13 mouse cellular contexts compared by ENCODE assay signal in genomic region chr13:109280433-109280832, GRCm38 (mm10).
DNase-seq lines count a peak whose midpoint lies in the region.
"Had no signal": no experiment of that assay in that cellular context is flagged by ENCODE, and none has a peak within 500 bp of the region (broad histone marks: within the 10 kb centered on the region; RNA-seq: fewer than 3 reads in every experiment).

No protein-coding gene starts in this region.

- DNase-seq in adrenal gland, adult 2 months, result peak; percentile 54
- no peak for DNase-seq in adrenal gland, postnatal 4 days (ENCODE audit: low spot score in 2 of 2)
- DNase-seq in layer of hippocampus, adult 8-10 months (ENCODE audit: low spot score in 2 of 2), result peak; percentile 22 to 23
- no peak for DNase-seq in layer of hippocampus, postnatal 25 days (ENCODE audit: extremely low spot score in 1 of 2, low spot score in 1 of 2)
- peak; percentile 12 for DNase-seq in brain, adult 2 months (ENCODE audit: low read depth, low spot score)
- peak; percentile 7 for DNase-seq in right cerebral cortex, postnatal 14 days
- DNase-seq in heart, postnatal 4 days, result no peak
- no peak for DNase-seq in cerebellum, adult 18-20 months
- DNase-seq: cerebellum, adult 8-10 months; gastrocnemius, postnatal 36 days; heart, postnatal 14 days; liver, embryonic 13.5 days; midbrain, embryonic 14.5 days had no signal

Comparison
In these comparisons a context has a peak if more than half of its experiments do, and no peak if none do; other contexts are left out.
1. DNase-seq: peak in adrenal gland, adult 2 months (single experiment), layer of hippocampus, adult 8-10 months (2 of 2), brain, adult 2 months (single experiment) and right cerebral cortex, postnatal 14 days (single experiment); none in adrenal gland, postnatal 4 days (0 of 2), layer of hippocampus, postnatal 25 days (0 of 2), heart, postnatal 4 days (single experiment) and cerebellum, adult 18-20 months (0 of 2).